Mouse (Mus musculus): ENCODE results near the gene Ppp6r3. TPM values are rescaled to one million over a fixed set of nuclear protein-coding genes. Genes with fewer than 3 reads are reported as not detected.

Gene Ppp6r3
- total RNA-seq (2023), result 97.6 and 126 TPM in 2 replicates

DNA sequence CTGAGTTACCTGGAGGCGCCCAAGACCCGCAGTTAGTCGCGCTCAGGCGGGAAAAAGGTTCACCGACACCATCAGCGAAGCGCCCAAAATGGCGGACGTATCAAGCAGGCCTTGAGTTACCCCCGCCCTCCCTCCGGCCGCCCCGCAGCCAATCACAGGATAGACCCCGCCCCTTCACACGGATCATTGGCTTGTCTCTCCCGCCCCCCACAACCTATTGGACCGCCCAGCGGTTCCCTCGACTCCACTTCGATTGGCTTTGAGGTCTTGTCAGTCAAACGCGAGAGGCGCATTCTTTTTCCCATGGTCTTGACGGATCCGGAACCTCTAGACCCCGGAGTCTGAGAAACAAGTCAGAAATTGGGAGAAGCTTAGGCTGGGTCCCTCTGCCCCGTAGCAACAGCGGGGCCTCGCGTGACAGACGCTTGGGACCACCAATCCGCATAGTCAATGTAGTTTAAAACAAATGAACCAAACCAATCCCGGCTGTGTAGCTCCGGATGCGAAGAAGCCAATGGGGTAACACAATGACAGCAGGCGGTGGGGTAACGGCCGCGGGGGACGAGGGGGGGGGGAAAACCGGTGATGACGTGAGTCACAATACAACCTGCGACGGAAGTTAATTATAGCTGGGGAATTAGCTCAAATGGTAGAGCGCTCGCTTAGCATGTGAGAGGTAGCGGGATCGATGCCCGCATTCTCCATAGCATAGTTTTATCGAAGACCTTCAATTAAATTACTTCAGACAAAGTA, at the start of gene Ppp6r3:
Gene Ppp6r3, minus strand, starts transcription at position 118 of the 753 bp plus-strand sequence.

DNA sequence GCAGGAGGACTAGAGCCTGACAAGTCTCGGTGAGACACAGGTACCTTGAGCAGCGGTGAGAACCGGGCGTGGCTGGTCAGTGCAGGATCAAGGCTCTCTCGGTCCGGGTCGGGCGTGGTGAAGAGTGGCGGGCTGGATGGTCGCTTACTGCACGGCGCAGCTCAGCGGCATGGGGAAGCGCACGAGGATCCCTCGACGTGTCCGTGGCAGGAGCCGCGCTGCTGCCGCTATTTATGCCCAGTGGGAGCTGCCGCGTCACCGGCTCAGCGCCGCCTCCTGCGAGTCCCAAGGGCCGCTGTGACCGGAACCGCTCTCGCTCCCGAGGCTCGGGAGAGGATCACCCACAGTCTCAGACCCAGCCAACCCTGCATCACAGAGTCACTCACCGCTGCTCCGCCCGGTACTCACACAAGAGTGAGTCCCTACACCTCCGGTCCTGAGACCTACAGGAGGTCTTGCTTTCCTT, 161.2 kb downstream of the Ppp6r3 start, which contains the start of gene Gal:
Gene Gal, minus strand, starts transcription at position 277 of the 466 bp plus-strand sequence.

Other genes with a start within 250 kb of the Ppp6r3 start
- 1.0 and 1.8 TPM in 2 replicates for gene Tesmin, start 186.9 kb downstream of the Ppp6r3 start, total RNA-seq (2023)
- gene Gal, start 161.2 kb downstream of the Ppp6r3 start, total RNA-seq (2023), result 1.1 TPM in 1 of 2 replicates, not detected in the other
- 15.7 and 19.8 TPM in 2 replicates for gene Lrp5, start 110.8 kb upstream of the Ppp6r3 start, total RNA-seq (2023)
- gene 1810055G02Rik, start 132.5 kb upstream of the Ppp6r3 start, total RNA-seq (2023), result 23.7 and 30.0 TPM in 2 replicates
- 83.5 and 94.8 TPM in 2 replicates for gene Kmt5b, start 191.7 kb upstream of the Ppp6r3 start, total RNA-seq (2023)

Measured in neutrophil, adult 65 days (primary cell).